Mouse (Mus musculus) liver, adult 2 months (tissue): ENCODE measurements around the gene Acbd4.

Experiments
- CTCF ChIP-seq: fragments of 200-500 bp; IDR thresholded peaks from 2 replicates; pipeline ENCODE4 v1.5.1; 2011; ENCODE audit warnings: low read depth, low read length, control low read depth
- POLR2A ChIP-seq: fragments of 200-500 bp; IDR thresholded peaks from 2 replicates; pipeline ENCODE4 v1.6.1; 2011; ENCODE audit warnings: low read length, control low read depth; ENCODE audit not compliant: insufficient read depth; ENCODE audit errors: extremely low read depth

- TF ChIP-seq CTCF, result no peak
- TF ChIP-seq POLR2A, result no peak
These were observed 41.1 kb downstream of the Acbd4 start for GRCm38 (mm10) chr11:103142441-103143182.
